8 mouse cellular contexts compared by ENCODE assay signal in genomic region chr7:44895593-44896434, GRCm38 (mm10). TPM values are rescaled to one million over a fixed set of nuclear protein-coding genes. Genes with fewer than 3 reads are reported as not detected.
DNase-seq lines count a peak whose midpoint lies in the region; ATAC-seq and TF ChIP-seq lines count a peak whose summit lies in the region.

Fuz (plus strand) TSS chr7:44896079.

- peak; percentile 83 for DNase-seq in c-Kit-positive CD71-positive TER-119-positive erythroid progenitor cells, embryonic 14.5 days (ENCODE audit: low spot score)
- peak; percentile 96 for DNase-seq in heart, postnatal 0 days (ENCODE audit: low spot score)
- DNase-seq in kidney, postnatal 4 days, result peak; percentile 93 to 96

- peak within 1 kb of the TSS; percentile 77 for H3K4me2 ChIP-seq in forebrain, embryonic 12.5 days
- H3K4me2 ChIP-seq in heart, postnatal 0 days (ENCODE audit: low read depth, low read length), result peak within 1 kb of the TSS; percentile 82
- peak within 1 kb of the TSS; percentile 83 for H3K4me2 ChIP-seq in liver, embryonic 16.5 days (ENCODE audit: low read depth, low read length)
- peak within 1 kb of the TSS; percentile 68 for H3K4me2 ChIP-seq in neural tube, embryonic 13.5 days

- under 1% methylated on average over 34 of the region's 34 CpGs for WGBS in forebrain, embryonic 12.5 days
- 2% methylated on average over 34 of the region's 34 CpGs for WGBS in heart, postnatal 0 days
- WGBS in liver, embryonic 16.5 days (ENCODE audit: insufficient replicate concordance), result 2% methylated on average over 34 of the region's 34 CpGs
- WGBS in neural tube, embryonic 13.5 days, result under 1% methylated on average over 34 of the region's 34 CpGs

- no peaks in the 10 kb centered on the region for H3K9me3 ChIP-seq in E14TG2a.4 (ENCODE audit: low read length)
- H3K9me3 ChIP-seq in forebrain, embryonic 12.5 days, result no peaks in the 10 kb centered on the region
- no peaks in the 10 kb centered on the region for H3K9me3 ChIP-seq in heart, postnatal 0 days (replicated peaks; ENCODE audit: control insufficient read depth, low read length)
- no peaks in the 10 kb centered on the region for H3K9me3 ChIP-seq in liver, embryonic 16.5 days (replicated peaks; ENCODE audit: control insufficient read depth, low read length)
- no peaks in the 10 kb centered on the region for H3K9me3 ChIP-seq in neural tube, embryonic 13.5 days

- peak; percentile 69 for TF ChIP-seq EP300 in heart, postnatal 0 days (IDR thresholded peaks at IDR 0.05; ENCODE audit: low read depth)

- H3K27me3 ChIP-seq in E14TG2a.4 (ENCODE audit: insufficient read depth, low read length), result no peaks in the 10 kb centered on the region
- no peaks in the 10 kb centered on the region for H3K27me3 ChIP-seq in forebrain, embryonic 12.5 days
- no peaks in the 10 kb centered on the region for H3K27me3 ChIP-seq in heart, postnatal 0 days (ENCODE audit: control insufficient read depth, insufficient read depth, low read length)
- no peaks in the 10 kb centered on the region for H3K27me3 ChIP-seq in liver, embryonic 16.5 days (ENCODE audit: control insufficient read depth, insufficient read depth, low read depth, low read length)
- H3K27me3 ChIP-seq in neural tube, embryonic 13.5 days, result no peaks in the 10 kb centered on the region
- H3K27me3 ChIP-seq in testis, adult 2 months (ENCODE audit: control insufficient read depth, insufficient read depth, low read length), result no peaks in the 10 kb centered on the region

- TF ChIP-seq POLR2A in testis, adult 2 months (IDR thresholded peaks at IDR 0.05; ENCODE audit: control insufficient read depth, low read depth, low read length), result peak; percentile 39; the same call in 1 of the 2 replicates

- peaks cover 63% of the 10 kb centered on the region for H3K4me1 ChIP-seq in E14TG2a.4 (replicated peaks; ENCODE audit: low read depth, low read length)
- peaks cover 76% of the 10 kb centered on the region for H3K4me1 ChIP-seq in forebrain, embryonic 12.5 days
- peaks cover 28% of the 10 kb centered on the region for H3K4me1 ChIP-seq in heart, postnatal 0 days (ENCODE audit: control insufficient read depth, insufficient read depth)
- peaks cover 49% of the 10 kb centered on the region for H3K4me1 ChIP-seq in liver, embryonic 16.5 days (ENCODE audit: control insufficient read depth, low read depth, low read length)
- peaks cover 61% of the 10 kb centered on the region for H3K4me1 ChIP-seq in neural tube, embryonic 13.5 days (replicated peaks)
- H3K4me1 ChIP-seq in testis, adult 2 months (ENCODE audit: control insufficient read depth, insufficient read depth, low read length), result peaks cover 29% of the 10 kb centered on the region

- H3K36me3 ChIP-seq in E14TG2a.4 (ENCODE audit: insufficient read depth, low read length), result peaks cover 33% of the 10 kb centered on the region
- peaks cover 29% of the 10 kb centered on the region for H3K36me3 ChIP-seq in forebrain, embryonic 12.5 days (replicated peaks)
- H3K36me3 ChIP-seq in heart, postnatal 0 days (replicated peaks; ENCODE audit: control insufficient read depth, insufficient read depth, low read length), result peaks cover 15% of the 10 kb centered on the region
- peaks cover 18% of the 10 kb centered on the region for H3K36me3 ChIP-seq in liver, embryonic 16.5 days (ENCODE audit: control insufficient read depth, insufficient read depth)
- H3K36me3 ChIP-seq in neural tube, embryonic 13.5 days, result peaks cover 21% of the 10 kb centered on the region
- H3K36me3 ChIP-seq in testis, adult 2 months (ENCODE audit: control insufficient read depth, insufficient read depth, low read length), result no peaks in the 10 kb centered on the region

- TF ChIP-seq CTCF in E14TG2a.4 (conservative IDR thresholded peaks at IDR 0.05; ENCODE audit: low read length), result peak; percentile 44
- TF ChIP-seq CTCF in heart, postnatal 0 days (IDR thresholded peaks at IDR 0.05; ENCODE audit: low read depth), result peak; percentile 59
- peak; percentile 35; the same call in 1 of the 2 replicates for TF ChIP-seq CTCF in testis, adult 2 months (IDR thresholded peaks at IDR 0.05; ENCODE audit: control insufficient read depth, insufficient read depth, insufficient replicate concordance, low read depth, low read length)

- H3K4me3 ChIP-seq in E14TG2a.4 (replicated peaks; ENCODE audit: low read length), result peak within 1 kb of the TSS; percentile 85
- H3K4me3 ChIP-seq in forebrain, embryonic 12.5 days (replicated peaks), result peak within 1 kb of the TSS; percentile 62
- peak within 1 kb of the TSS; percentile 69 for H3K4me3 ChIP-seq in heart, postnatal 0 days (ENCODE audit: low read depth, low read length)
- H3K4me3 ChIP-seq in liver, embryonic 16.5 days (ENCODE audit: low read depth, low read length), result peak within 1 kb of the TSS; percentile 69
- H3K4me3 ChIP-seq in neural tube, embryonic 13.5 days, result peak within 1 kb of the TSS; percentile 54
- peak within 1 kb of the TSS; percentile 80 for H3K4me3 ChIP-seq in testis, adult 2 months (ENCODE audit: control insufficient read depth, low read depth, low read length)

- H3K9ac ChIP-seq in forebrain, embryonic 12.5 days, result peak within 1 kb of the TSS; percentile 71
- H3K9ac ChIP-seq in heart, postnatal 0 days (replicated peaks; ENCODE audit: low read depth, low read length), result peak within 1 kb of the TSS; percentile 62
- peak within 1 kb of the TSS; percentile 54 for H3K9ac ChIP-seq in liver, embryonic 16.5 days (ENCODE audit: low read depth, low read length)
- peak within 1 kb of the TSS; percentile 72 for H3K9ac ChIP-seq in neural tube, embryonic 13.5 days

- peak within 1 kb of the TSS; percentile 97 for H3K27ac ChIP-seq in forebrain, embryonic 12.5 days
- H3K27ac ChIP-seq in heart, postnatal 0 days (ENCODE audit: low read depth), result peak within 1 kb of the TSS; percentile 78
- H3K27ac ChIP-seq in liver, embryonic 16.5 days (ENCODE audit: low read length), result peak within 1 kb of the TSS; percentile 34
- peak within 1 kb of the TSS; percentile 98 for H3K27ac ChIP-seq in neural tube, embryonic 13.5 days (replicated peaks)
- H3K27ac ChIP-seq in testis, adult 2 months (ENCODE audit: control insufficient read depth, insufficient read depth, low read depth, low read length), result peak within 1 kb of the TSS; percentile 81

- ATAC-seq in forebrain, embryonic 12.5 days (ENCODE audit: low FRiP score), result peak; percentile 75
- ATAC-seq in heart, postnatal 0 days (ENCODE audit: insufficient read depth, low read depth), result peak; percentile 63
- peak; percentile 20 for ATAC-seq in liver, embryonic 16.5 days (ENCODE audit: low read depth)
- peak; percentile 82 for ATAC-seq in neural tube, embryonic 13.5 days (ENCODE audit: low read depth)

RNA-seq across cellular contexts. Expression of gene Fuz, which starts in this region (rescaled TPM):
- polyA plus RNA-seq in forebrain, embryonic 12.5 days (2016; fragmentation: Nextera tagmentation; extraction: Ambion mirVana), result 27.4 and 28.7 TPM in 2 replicates
- 25.0 and 50.8 TPM in 2 replicates for total RNA-seq in heart, postnatal 0 days (2014; rRNA removed; ENCODE audit: low replicate concordance)
- polyA plus RNA-seq in heart, postnatal 0 days (2015; fragmentation: Nextera tagmentation; extraction: Ambion mirVana), result 10.0 and 12.0 TPM in 2 replicates
- 5.9 and 6.6 TPM in 2 replicates for polyA plus RNA-seq in liver, embryonic 16.5 days (2015; fragmentation: Nextera tagmentation; extraction: Ambion mirVana)
- 14.9 and 17.9 TPM in 2 replicates for polyA plus RNA-seq in neural tube, embryonic 13.5 days (2015; fragmentation: Nextera tagmentation; extraction: Ambion mirVana)
- polyA plus RNA-seq in testis, adult 2 months (2012; rRNA removed), result 39.2 and 40.0 TPM in 2 replicates

Comparison
In these comparisons a context has a peak if more than half of its experiments do, and no peak if none do; other contexts are left out.
1. Peak in every context shown above with its lines: DNase-seq, ATAC-seq, H3K4me3 ChIP-seq and H3K27ac ChIP-seq.
2. ATAC-seq: peak in every context shown above with its lines; median percentile 82 in neural tube, embryonic 13.5 days; 75 in forebrain, embryonic 12.5 days; 63 in heart, postnatal 0 days; 20 in liver, embryonic 16.5 days.
3. H3K27ac ChIP-seq: peak in every context shown above with its lines; median percentile 98 in neural tube, embryonic 13.5 days; 97 in forebrain, embryonic 12.5 days; 81 in testis, adult 2 months; 78 in heart, postnatal 0 days; 34 in liver, embryonic 16.5 days.